Mouse (Mus musculus): ENCODE measurements around the gene Psmg1.
"Not testable (repeated sequence)": the region's sequence is repeated elsewhere in the genome, so short reads cannot be mapped to it uniquely, and the experiment has no call there.

The Psmg1 gene

DNA sequence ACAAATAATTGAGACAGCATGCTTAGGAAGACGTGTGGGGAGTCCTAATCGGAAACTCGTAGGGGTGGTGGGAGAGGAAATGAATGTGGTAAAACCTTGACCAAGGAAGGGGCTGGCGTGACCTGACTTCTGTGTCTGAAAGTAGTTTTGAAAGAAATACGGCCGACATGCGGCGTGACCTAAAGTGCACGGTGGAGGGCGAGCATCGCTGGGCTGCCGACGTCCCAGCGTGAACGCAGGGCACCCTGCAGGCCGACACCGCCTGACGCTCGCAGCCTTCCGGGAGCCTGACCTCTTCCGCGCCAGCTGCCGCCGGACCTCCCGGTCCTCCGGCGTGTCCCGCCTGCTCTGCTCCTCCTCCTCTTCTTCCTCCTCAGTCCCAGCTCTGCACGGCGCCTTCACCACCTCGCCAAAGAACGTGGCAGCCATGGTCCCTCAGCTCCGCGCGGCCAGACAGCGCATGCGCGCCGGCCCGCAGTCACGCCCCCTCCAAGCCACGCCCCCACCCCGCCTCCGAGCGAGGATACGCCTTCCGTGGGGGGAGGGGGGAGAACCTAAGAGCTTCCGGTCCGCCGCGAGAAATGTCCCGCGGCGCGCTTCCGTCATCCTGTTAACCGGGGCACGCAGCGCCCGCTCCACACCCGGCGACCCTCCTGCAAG is at the start of gene Psmg1:
Gene Psmg1, minus strand, starts transcription at position 499 of the 660 bp plus-strand sequence.
- DNase-seq: peak; percentile 95 to 98

DNA sequence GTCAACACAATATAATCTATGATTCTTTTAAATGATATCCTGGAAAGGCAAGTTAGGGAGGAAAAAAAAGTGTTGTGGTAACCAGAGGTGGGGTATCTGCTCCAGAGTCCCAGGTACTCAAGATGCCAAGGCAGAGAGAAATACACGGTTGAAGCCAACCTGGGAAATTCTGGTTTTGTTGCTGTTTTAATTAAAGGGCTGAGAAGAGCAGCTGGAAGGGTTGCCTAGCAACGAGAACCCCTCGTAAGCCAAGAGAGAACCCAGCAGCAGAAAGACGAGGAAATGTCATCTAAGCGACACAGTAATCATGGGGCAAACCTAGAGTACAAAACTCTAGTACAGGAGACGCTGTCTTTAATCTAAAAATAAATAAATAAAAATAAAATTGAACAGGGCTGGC is 48.8 kb upstream of the Psmg1 start:
- DNase-seq: no peak

DNA sequence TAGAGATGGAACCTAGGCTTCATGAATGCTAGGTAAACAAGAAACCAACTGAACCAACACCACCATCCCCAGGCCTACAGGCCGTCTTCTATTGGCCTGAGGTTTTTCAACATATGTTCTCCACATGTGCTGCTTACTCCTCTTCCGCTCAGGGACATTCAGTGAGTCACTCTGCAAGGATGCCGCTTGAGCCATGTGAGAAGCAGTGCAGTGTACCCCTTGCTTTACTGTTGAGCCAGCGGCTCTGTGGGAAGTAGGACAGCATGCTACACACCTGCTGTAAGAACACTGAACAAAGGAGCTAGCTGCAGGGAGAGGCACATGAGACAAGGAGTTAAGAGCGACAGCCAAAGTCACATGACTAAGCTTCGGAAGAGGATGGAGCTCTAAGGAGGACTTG is 43.7 kb upstream of the Psmg1 start:
- DNase-seq: no peak

DNA sequence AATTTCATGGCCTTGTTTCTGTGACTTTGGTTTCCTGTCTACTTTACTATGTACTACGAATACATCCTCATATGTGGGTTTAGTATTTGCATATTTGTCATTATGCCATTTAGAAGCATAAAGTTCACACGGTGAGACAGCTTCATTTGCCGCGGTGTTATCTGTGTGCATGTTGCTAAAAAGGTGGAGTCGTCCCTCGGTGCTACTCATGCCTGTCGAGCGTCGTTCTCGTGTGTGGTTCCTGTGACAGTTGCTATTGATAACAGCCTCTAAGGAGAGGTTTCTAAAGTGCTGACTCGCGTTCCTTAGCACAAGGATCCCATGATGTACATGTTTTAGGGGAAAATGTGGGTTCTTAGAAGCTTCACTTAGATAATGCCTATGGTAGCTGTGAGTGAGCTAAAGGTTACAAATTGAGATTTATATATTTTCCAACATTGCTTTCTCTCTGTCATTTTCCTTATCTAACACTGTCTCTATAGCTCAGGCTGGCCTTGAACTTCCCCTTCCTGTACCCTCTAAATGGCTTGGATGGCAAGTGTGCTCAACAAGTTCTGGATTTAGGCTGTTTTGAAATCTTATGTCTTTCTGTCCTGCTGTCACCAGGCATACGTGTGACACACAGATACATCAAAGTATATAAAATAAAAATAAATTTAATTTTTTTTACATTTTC is 41.7 kb upstream of the Psmg1 start:
- DNase-seq: no peak

DNA sequence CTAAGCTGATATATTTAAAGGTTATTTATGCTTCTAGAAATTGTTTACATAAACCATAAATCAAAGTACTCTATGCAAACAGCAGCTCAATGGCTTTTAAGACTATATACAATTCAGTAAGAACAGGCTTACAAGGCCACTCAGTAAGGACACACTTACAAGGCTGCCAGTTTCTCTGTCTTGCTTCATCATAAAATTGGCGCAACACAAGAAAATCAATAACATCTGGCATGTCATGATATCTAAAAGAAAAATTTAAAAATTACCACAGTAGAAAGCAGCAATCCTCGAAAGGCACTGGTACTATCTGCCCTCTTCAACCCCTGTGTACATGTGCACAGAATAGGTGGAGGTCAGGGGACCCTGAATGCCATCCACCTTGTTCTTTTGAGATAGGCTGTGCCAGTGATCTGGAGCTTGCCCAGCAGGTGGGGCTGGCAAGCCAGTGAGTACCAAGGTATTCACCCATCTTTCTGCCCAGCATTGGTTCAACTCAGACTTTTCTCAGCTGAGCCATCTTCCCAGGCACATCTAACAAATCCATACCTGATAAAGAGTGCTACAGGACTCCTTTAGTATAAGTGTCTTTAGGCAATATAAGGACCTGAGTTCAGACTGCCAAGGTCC is 39.8 kb upstream of the Psmg1 start:
- DNase-seq: peak; percentile 6 to 58

DNA sequence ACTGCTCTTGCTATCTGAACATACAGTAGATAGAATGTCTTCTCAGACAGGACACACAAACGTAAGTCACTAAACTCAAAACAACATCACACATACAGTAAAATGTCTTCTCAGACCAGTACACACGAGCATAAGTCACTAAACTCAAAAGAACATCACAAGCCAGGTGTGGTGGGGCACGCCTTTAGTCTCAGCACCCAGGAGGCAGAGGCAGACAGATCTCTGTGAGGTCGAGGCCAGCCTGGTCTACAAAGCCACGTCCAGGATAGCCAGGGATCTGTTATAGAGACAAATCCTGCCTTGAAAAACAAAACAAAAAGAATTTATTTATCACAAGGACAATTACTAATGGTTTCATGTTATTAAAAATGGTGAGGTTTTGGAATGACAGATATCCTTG is 35.5 kb upstream of the Psmg1 start:
- DNase-seq: no peak

DNA sequence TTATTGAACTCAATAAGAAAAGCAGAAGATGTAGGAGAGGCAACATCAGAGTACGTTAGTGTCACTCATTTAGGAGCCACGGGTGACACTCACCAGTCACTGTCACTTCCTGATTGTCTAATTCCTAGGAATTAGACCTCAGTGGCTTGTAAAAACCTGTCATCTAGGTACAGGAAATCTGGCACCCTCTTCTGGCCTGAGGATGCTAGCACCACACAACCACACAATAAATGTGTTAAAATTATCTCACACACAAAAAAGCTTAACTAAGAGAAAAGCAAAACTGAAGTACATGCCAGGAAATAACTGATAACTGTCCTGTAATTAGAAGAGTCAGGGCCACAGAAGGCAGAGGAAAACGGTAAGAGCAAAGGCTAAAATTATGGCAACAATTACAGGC is 34.5 kb upstream of the Psmg1 start:
- no peak for DNase-seq

DNA sequence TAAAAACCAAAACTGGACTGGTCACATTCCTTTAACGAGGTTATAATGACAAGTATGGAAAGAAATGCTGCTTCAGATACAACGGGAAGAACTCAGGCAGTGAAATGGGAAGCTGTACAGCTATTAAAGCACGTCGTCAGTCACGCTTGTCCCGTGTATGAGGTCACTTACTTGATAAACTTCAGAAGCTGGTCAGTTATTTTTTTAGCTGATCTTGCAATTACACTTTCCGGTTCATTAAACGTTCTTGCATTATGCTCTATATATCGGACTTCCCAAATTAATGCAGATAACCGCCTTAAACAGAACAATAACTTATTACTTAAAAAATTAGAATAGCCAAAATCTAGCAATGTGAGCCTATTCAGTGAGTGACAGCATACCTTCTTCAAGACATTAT is 30.3 kb upstream of the Psmg1 start:
- DNase-seq: no peak

DNA sequence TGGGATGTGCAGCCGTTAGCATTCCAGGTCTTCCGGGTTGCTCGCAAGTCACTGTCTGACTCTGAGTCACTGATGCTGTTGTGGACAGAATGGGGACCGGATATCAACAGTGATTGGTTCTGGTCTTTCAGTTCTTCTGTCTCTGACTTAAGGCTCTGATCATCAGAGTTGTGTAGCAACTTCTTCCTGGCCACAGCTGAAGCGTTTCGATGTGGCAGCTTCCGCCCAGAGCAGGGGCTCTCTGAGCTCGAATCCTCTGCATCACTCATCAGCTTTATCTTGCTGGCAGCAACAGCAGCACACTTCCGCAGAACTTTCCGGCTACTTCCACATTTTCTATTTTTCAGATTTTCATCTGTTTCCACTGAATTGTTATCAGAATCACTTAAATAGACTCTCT is 18.4 kb upstream of the Psmg1 start:
- DNase-seq: not testable (repeated sequence)

DNA sequence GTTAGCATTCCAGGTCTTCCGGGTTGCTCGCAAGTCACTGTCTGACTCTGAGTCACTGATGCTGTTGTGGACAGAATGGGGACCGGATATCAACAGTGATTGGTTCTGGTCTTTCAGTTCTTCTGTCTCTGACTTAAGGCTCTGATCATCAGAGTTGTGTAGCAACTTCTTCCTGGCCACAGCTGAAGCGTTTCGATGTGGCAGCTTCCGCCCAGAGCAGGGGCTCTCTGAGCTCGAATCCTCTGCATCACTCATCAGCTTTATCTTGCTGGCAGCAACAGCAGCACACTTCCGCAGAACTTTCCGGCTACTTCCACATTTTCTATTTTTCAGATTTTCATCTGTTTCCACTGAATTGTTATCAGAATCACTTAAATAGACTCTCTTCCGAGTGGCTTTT is 13.5 kb upstream of the Psmg1 start:
- not testable (repeated sequence) for DNase-seq

DNA sequence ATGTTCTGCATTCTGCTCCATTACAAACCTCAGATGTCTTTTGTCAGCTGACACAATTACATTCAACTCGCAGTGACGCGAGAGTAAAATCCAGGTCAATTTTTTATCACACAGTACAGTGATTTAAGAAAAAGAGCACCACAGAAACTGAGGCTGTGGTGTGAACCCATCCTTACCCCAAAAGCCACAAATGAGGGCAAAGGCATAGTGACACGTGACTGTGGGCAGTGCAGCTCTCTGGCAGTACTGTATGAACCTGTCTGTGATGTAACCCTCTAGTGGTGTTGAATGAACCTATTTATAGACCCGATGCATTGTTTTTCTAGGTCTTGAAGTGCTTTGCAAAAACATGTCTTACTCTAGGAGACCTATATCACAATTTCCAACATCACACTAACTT is 8.5 kb upstream of the Psmg1 start:
- DNase-seq: no peak

DNA sequence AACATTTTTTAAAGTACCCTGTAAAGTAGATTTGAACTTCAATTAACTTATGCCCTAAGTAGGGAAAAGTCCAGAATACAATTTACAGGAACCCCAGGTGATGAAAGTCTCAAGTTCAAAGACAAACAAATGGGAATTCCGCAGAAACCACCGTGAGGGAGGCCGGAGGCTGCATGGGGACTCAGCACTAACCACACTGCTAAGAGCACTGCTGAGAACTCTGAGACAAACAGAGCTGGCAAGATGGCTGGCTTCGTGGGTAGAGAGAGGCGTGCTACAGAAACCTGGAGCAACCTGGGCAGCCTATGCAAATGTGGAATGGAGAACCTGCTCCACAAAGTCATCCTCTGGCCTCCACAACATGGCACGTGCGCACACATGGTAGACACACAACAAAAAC is 5.4 kb upstream of the Psmg1 start:
- DNase-seq: no peak

DNA sequence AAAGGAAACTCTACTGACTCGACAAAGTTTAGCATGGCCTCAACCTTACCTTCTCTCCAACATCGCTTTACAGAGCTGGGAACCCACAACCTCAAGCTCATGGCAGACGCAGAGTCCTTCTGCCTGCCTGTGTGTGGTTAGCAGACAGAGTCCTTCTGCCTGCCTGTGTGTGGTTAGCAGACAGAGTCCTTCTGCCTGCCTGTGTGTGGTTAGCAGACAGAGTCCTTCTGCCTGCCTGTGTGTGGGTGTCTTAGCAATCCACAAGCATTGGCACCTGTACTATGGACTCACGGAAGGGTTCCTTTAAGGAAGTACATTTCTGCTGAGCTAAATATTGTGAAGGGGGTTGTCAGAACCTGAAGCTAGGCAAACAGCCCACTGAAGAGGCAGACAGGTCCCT is 3.8 kb upstream of the Psmg1 start:
- not testable (repeated sequence) for DNase-seq

DNA sequence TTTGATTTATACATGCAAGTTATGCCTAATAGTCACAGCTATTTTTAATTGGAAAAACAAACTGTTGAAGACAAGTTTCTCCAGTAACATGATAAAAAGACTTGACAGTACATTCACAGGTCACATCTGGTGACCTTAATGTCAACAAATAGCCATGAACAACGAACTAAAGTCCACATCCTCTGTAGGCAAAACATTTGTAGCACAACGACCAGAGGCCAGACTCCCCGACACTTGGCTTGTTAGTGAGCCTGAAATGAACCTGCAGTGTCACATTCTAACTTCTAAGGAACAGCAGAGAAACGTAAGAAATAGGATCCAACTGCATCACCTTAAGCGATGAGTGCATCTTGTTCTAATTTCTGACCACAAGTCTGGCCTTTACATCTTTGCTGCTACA is 1.8 kb upstream of the Psmg1 start:
- no peak for DNase-seq

DNA sequence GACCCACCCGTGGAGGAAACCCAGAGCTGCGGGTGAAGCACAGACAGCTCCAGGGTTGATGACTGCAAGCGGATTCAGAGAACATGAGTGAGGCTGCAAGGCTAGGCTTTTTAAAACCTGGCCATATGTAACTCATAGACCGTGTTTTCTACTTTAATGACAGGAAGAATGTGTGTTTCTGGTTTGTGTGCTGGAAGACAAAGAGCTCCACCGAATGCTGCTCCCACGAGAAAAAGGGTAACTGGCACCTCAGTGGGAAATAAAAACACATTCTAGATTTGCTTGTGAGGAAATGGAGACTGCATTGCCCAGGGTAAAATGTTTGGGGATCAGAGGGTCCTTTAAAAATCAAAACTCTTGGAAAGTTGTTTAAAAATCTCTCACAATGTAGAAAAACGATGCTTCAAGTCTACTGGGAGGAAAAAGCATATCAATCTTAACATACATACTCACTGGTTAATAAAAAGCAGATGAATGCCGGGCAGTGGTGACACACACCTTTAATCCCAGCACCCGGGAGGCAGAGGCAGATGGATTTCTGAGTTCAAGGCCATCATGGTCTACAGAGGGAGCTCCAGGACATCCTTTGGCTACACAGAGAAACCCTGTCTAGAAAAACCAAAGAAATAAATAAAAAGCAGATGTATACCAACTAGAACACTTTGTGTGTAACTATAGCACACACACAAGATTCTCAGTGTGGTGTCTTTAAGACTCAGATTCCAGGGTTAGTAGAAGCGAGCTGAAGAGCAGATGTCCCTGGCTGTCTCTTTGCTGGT is 551 bp upstream of the Psmg1 start:
- DNase-seq: peak; percentile 8 to 13

DNA sequence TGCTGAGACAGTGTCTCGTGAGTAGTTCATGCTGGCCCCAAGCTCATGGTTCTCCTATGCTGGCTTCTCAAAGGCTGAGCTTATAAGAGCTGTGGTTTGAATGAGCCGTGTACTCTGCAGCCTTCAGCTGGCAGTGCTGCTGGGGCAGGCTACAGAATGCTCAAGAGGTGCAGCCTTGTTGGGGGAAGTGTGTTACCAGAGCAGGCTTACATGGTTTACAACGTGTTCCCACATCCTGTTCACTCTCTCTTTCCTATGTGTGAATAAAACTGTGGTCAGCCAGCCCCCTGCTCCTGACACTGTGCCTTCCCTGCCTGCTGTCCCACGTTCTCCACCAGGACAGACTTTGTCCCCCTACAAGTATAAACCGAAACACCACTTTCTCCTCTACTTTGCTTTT is 5.8 kb downstream of the Psmg1 start:
- DNase-seq: no peak

DNA sequence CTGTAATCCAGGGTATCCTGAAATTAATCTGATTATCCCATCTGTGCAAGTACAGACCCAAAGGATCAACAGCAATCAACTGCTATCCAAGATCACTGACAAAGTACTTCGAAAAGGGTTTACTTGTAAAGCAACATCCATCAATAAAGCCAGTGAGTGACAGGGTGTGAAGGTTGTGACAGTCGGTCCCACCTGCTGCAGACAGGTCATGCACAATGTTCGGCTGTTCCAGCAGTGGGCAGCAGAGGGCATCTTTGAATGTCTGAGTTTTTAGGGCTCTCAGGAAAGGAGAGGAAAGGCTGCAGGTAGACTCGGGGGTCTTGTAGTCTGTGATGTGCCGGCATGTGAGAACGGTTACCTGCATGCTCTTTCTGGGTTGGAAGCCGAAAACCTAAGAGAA is 7.2 kb downstream of the Psmg1 start:
- peak in 1 of 2 experiments; percentile 50 for DNase-seq

DNA sequence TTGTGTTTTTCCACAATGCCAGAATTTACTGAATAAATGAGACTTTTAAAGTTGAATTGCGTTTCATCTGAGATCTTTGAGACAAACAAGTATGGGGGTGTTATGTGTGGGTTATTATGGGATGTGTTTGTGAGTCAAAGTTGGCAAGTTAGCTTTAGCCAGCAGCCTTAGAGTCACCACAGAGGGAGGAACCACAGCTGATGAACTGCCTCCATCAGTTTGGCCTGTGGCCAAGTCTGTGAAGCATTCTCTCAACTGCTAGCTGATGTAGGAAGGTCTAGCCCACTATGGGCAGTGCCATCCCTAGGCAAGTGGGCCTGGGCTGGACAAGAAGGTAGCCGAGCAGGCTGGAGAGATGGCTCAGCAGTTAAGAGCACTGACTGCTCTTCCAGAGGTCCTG is 19.9 kb downstream of the Psmg1 start:
- no peak for DNase-seq

DNA sequence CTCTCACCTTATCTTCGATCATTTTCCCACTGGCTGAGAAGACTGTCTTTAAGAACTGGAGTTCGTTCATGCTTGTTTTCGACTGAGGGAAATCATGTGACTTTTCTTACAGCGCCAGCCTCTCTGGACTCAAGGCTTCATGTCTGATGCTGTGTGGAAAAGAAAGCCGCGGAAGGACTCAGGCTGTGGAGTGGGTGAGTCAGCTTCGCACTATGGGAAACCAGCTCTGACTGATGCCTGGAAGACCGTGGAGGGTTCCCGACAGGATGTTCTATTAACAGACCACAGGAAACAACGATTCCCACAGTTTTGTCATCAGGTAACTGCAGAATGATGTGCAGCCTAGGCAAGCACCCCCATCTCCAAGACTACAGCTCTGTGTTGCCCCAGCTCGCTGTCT is 23.3 kb downstream of the Psmg1 start:
- no peak for DNase-seq

DNA sequence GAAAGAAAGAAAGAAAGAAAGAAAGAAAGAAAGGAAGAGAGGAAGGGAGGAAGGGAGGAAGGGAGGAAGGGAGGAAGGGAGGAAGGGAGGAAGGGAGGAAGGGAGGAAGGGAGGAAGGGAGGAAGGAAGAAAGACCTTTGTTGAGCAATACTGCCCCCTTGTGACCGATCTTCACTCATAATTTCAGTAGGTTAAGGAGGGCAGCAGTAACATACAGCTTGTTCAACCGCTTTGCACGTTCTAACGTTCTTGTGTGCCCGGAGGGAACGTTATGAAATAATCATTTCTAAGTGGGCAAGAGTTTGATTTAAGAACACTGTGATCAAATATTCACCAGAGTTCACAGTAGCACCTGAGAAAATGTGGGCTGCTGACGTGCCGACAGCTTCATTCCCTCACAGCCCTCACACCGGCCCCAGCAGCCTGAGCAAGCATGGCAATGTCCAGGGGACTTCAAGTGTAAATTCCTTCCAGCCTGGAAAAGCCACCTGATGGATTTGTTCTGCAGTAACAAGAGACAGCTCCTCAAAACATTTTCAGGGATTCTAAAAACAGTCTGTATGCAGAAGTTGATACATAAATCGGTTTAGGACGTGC is 26.2 kb downstream of the Psmg1 start:
- DNase-seq: peak; percentile 41 to 65

DNA sequence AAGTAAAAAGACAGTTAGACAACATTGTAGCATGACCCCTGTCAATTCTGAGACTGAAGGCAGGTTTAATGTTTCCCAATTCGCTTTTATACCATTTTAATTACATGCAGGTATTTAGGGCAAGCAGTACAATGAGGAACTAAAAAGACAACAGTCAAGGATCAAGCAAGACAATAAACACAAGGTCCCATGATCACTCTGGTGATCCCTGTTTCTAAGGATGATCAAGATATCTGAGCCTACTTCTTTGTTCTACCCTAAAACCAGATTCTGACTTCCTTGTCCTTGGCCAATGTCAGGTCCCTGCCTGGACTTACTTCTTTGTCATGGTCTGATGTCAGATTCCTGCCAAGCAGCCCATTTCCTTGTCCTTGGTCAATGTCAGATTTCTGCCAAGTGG is 29.3 kb downstream of the Psmg1 start:
- not testable (repeated sequence) for DNase-seq

DNA sequence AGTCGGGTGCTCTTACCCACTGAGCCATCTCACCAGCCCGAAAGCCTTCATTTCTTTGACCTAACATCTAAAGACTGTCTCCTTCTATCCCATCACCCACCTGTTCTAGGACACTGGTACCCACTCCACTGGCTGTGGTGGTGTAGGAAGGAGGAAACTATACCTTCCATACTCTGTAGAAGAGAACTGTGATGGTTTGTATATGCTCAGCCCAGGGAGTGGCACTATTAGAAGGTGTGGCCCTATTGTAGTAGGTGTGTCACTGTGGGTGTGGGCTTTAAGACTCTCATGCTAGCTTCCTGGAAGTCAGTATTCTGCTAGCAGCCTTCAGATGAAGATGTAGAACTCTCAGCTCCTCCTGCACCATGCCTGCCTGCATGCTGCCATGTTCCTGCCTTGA is 30.1 kb downstream of the Psmg1 start:
- not testable (repeated sequence) for DNase-seq

DNA sequence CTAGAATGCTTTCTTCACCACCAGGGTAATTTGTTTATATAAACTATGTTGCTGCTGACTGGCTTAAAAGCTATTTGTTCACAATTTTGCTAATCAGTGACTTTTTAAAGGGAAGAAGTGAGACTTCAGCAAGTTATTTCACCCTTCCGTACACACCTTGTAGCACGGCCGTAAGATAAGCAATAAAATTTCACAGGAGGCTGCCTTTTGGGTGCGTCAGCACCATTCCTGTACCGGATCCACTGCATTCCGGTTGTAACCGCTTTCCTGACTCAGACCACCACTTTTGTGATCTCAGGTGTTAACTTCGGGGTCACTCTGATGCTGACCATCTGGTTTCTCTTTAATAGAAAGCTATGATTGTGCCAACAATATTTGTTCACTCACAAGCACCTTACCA is 32.7 kb downstream of the Psmg1 start:
- DNase-seq: no peak
